Mouse (Mus musculus) MEL (cell line): ENCODE data around the gene Slc29a1. TPM values are rescaled to one million over a fixed set of nuclear protein-coding genes. Genes with fewer than 3 reads are reported as not detected.

Experiments
- DNase-seq: peaks from one replicate; pipeline ENCODE4 v3.0.0; 2011; ENCODE audit warnings: low read depth, low spot score
- H3K27ac ChIP-seq: 2 replicates; pipeline ENCODE4 v1.5.1; 2012; ENCODE audit warnings: low read depth, mild to moderate bottlenecking, control low read depth, low read length, moderate library complexity; ENCODE audit not compliant: control insufficient read depth
- H3K27me3 ChIP-seq, 2 experiments: fragments of 150-350 bp in 1 of 2; sonication (generic) in 1 of 2; 2 replicates each; pipeline ENCODE4 v1.6.1; 2012; ENCODE audit warnings: low read length in 2 of 2, mild to moderate bottlenecking in 2 of 2, improper control_type of control experiment in 1 of 2, moderate library complexity in 1 of 2; ENCODE audit not compliant: insufficient read depth in 2 of 2, control insufficient read depth in 1 of 2
- H3K36me3 ChIP-seq, 2 experiments: 2 replicates each; pipeline ENCODE4 v1.6.1; 2012 to 2014; ENCODE audit warnings: low read length in 2 of 2, improper control_type of control experiment in 1 of 2, inconsistent platforms in 1 of 2, mild to moderate bottlenecking in 1 of 2; ENCODE audit not compliant: insufficient read depth in 2 of 2, control insufficient read depth in 1 of 2
- H3K4me1 ChIP-seq, 2 experiments: fragments of 150-350 bp in 1 of 2; sonication (generic) in 1 of 2; 2 replicates each; pipeline ENCODE4 v1.6.1; 2012; ENCODE audit warnings: low read length in 2 of 2, improper control_type of control experiment in 1 of 2, mild to moderate bottlenecking in 1 of 2; ENCODE audit not compliant: insufficient read depth in 2 of 2, control insufficient read depth in 1 of 2
- H3K4me3 ChIP-seq, 2 experiments: fragments of 150-350 bp in 1 of 2; sonication (generic) in 1 of 2; 2 replicates each; pipeline ENCODE4 v1.5.1; 2012; ENCODE audit warnings: low read depth in 2 of 2, low read length in 2 of 2, mild to moderate bottlenecking in 2 of 2, moderate library complexity in 2 of 2, control low read depth in 1 of 2, improper control_type of control experiment in 1 of 2; ENCODE audit not compliant: control insufficient read depth in 1 of 2, insufficient read depth in 1 of 2
- H3K79me2 ChIP-seq: 2 replicates; pipeline ENCODE4 v1.6.1; 2012; ENCODE audit warnings: mild to moderate bottlenecking, low read length, moderate library complexity; ENCODE audit not compliant: control insufficient read depth, poor library complexity, insufficient read depth
- H3K9ac ChIP-seq: 2 replicates; pipeline ENCODE4 v1.6.1; 2012; ENCODE audit warnings: low read depth, mild to moderate bottlenecking, control low read depth, low read length, moderate library complexity; ENCODE audit not compliant: control insufficient read depth, poor library complexity, severe bottlenecking
- H3K9me3 ChIP-seq: fragments of 150-350 bp; sonication (generic); replicated peaks from 2 replicates; pipeline ENCODE4 v1.6.1; 2012; ENCODE audit warnings: mild to moderate bottlenecking, low read length, improper control_type of control experiment, moderate library complexity; ENCODE audit not compliant: insufficient read depth
- BHLHE40 ChIP-seq: IDR thresholded peaks from 2 replicates; pipeline ENCODE4 v1.6.1; 2012; ENCODE audit warnings: low read depth, mild to moderate bottlenecking, inconsistent platforms, low read length, improper control_type of control experiment, borderline replicate concordance
- CTCF ChIP-seq, 3 experiments: IDR thresholded peaks in 2 of 3; conservative IDR thresholded peaks in 1 of 3; 2 replicates each; pipeline ENCODE4 v1.5.1; 2011 to 2012; ENCODE audit warnings: low read length in 3 of 3, low read depth in 2 of 3, mild to moderate bottlenecking in 2 of 3, improper control_type of control experiment in 1 of 3, inconsistent platforms in 1 of 3, mixed read lengths in 1 of 3, moderate library complexity in 1 of 3; ENCODE audit not compliant: control insufficient read depth in 1 of 3, insufficient read depth in 1 of 3, poor library complexity in 1 of 3, severe bottlenecking in 1 of 3
- E2F4 ChIP-seq: IDR thresholded peaks from 2 replicates; pipeline ENCODE4 v1.6.1; 2011; ENCODE audit warnings: low read depth, low read length, improper control_type of control experiment, borderline replicate concordance
- MAX ChIP-seq: IDR thresholded peaks from 2 replicates; pipeline ENCODE4 v1.6.1; 2011; ENCODE audit warnings: low read length, improper control_type of control experiment
- MAZ ChIP-seq: IDR thresholded peaks from 2 replicates; pipeline ENCODE4 v1.6.1; 2012; ENCODE audit warnings: low read depth, mild to moderate bottlenecking, inconsistent platforms, low read length, improper control_type of control experiment
- MXI1 ChIP-seq: IDR thresholded peaks from 2 replicates; pipeline ENCODE4 v1.6.1; 2011; ENCODE audit warnings: mild to moderate bottlenecking, low read depth, low read length, improper control_type of control experiment
- MYB ChIP-seq: IDR thresholded peaks from 2 replicates; pipeline ENCODE4 v1.6.1; 2011; ENCODE audit warnings: mild to moderate bottlenecking, low read depth, low read length, improper control_type of control experiment
- NRF1 ChIP-seq: IDR thresholded peaks from 2 replicates; pipeline ENCODE4 v1.6.1; 2014; ENCODE audit warnings: low read depth, mild to moderate bottlenecking, inconsistent platforms, low read length, improper control_type of control experiment, moderate library complexity; ENCODE audit not compliant: poor library complexity, insufficient read depth, severe bottlenecking
- POLR2A ChIP-seq, 2 experiments: IDR thresholded peaks; 2 replicates each; pipeline ENCODE4 v1.6.1; 2011 to 2012; ENCODE audit warnings: low read length in 2 of 2, mild to moderate bottlenecking in 2 of 2, control low read depth in 1 of 2, improper control_type of control experiment in 1 of 2, low read depth in 1 of 2, moderate library complexity in 1 of 2; ENCODE audit not compliant: control insufficient read depth in 1 of 2, insufficient read depth in 1 of 2, poor library complexity in 1 of 2
- POLR2AphosphoS5 ChIP-seq: IDR thresholded peaks from 2 replicates; pipeline ENCODE4 v1.6.1; 2012; ENCODE audit warnings: low read depth, borderline replicate concordance, mild to moderate bottlenecking, inconsistent platforms, low read length, moderate library complexity, mixed read lengths
- RAD21 ChIP-seq: IDR thresholded peaks from 2 replicates; pipeline ENCODE4 v1.6.1; 2011; ENCODE audit warnings: mild to moderate bottlenecking, low read depth, low read length, improper control_type of control experiment
- RCOR1 ChIP-seq: IDR thresholded peaks from 2 replicates; pipeline ENCODE4 v1.6.1; 2012; ENCODE audit warnings: low read depth, mild to moderate bottlenecking, inconsistent platforms, low read length, improper control_type of control experiment
- TAL1 ChIP-seq: IDR thresholded peaks from 2 replicates; pipeline ENCODE4 v1.6.1; 2012; ENCODE audit warnings: mild to moderate bottlenecking, inconsistent platforms, low read length, moderate library complexity, mixed read lengths
- TBP ChIP-seq: IDR thresholded peaks from 2 replicates; pipeline ENCODE4 v1.8.0; 2011; ENCODE audit warnings: low read depth, low read length, improper control_type of control experiment
- TCF12 ChIP-seq: IDR thresholded peaks from 2 replicates; pipeline ENCODE4 v1.6.1; 2014; ENCODE audit warnings: low read depth, mild to moderate bottlenecking, inconsistent platforms, low read length, improper control_type of control experiment, moderate library complexity
- UBTF ChIP-seq: IDR thresholded peaks from 2 replicates; pipeline ENCODE4 v1.6.1; 2012; ENCODE audit warnings: low read depth, mild to moderate bottlenecking, inconsistent platforms, low read length, improper control_type of control experiment, moderate library complexity, borderline replicate concordance; ENCODE audit not compliant: insufficient read depth
- USF1 ChIP-seq: IDR thresholded peaks from 2 replicates; pipeline ENCODE4 v1.6.1; 2014; ENCODE audit warnings: low read depth, mild to moderate bottlenecking, inconsistent platforms, low read length, improper control_type of control experiment, moderate library complexity
- USF2 ChIP-seq, 2 experiments: IDR thresholded peaks; 2 replicates each; pipeline ENCODE4 v1.6.1; 2011 to 2012; ENCODE audit warnings: improper control_type of control experiment in 2 of 2, low read length in 2 of 2, borderline replicate concordance in 1 of 2, inconsistent platforms in 1 of 2, low read depth in 1 of 2, mild to moderate bottlenecking in 1 of 2; ENCODE audit not compliant: insufficient read depth in 1 of 2
- ZC3H11A ChIP-seq: IDR thresholded peaks from 2 replicates; pipeline ENCODE4 v1.6.1; 2012; ENCODE audit warnings: low read depth, mild to moderate bottlenecking, inconsistent platforms, low read length, improper control_type of control experiment
- ZMIZ1 ChIP-seq: IDR thresholded peaks from 2 replicates; pipeline ENCODE4 v1.6.1; 2012; ENCODE audit warnings: low read depth, mild to moderate bottlenecking, inconsistent platforms, low read length, improper control_type of control experiment, moderate library complexity
- ZNF384 ChIP-seq: IDR thresholded peaks from 2 replicates; pipeline ENCODE4 v1.6.1; 2012; ENCODE audit warnings: low read depth, mild to moderate bottlenecking, inconsistent platforms, low read length, improper control_type of control experiment
- polyA plus RNA-seq, 2 experiments: library from polyadenylated mRNA; stranded (reverse) in 1 of 2; unstranded in 1 of 2; fragments of >175 nt in 1 of 2; fragments of >200 nt in 1 of 2; gene quantifications; 2 replicates each; pipeline versions ENCODE4 v1.2.1 to v1.2.4; 2012; ENCODE audit warnings: low replicate concordance in 2 of 2, low read depth in 1 of 2; ENCODE audit not compliant: insufficient read length in 2 of 2, insufficient read depth in 1 of 2, missing spikeins in 1 of 2
- total RNA-seq: library from RNA; depleted of rRNA; stranded (reverse); fragments of 300-350 nt; gene quantifications from 2 replicates; pipeline ENCODE4 v1.2.3, GENCODE M21; 2012

Gene Slc29a1
- total and polyA plus RNA-seq, 3 experiments = 238 to 341 TPM; not detected in 1

- Histone ChIP-seq H3K79me2 (peaks cover 30% of the 10 kb centered on the region), H3K9me3 (no peaks in the 10 kb centered on the region), H3K4me3 (no peak overlapping the region), H3K4me1 (peaks cover 6 to 29% of the 10 kb centered on the region in 2 experiments), H3K27me3 (no peaks in the 10 kb centered on the region), H3K27ac (no peak overlapping the region), H3K9ac (no peak overlapping the region; the same call in 1 of the 2 replicates), H3K36me3 (peaks cover 13 to 26% of the 10 kb centered on the region in 2 experiments)
- DNase-seq = no peak
- TF ChIP-seq RAD21 (no peak), ZNF384 (no peak), POLR2AphosphoS5 (no peak), TBP (no peak), MYB (no peak), TCF12 (no peak), MAX (no peak), USF2 (IDR thresholded peaks at IDR 0.05; ENCODE audit: borderline replicate concordance in 1 of 2, insufficient read depth in 1 of 2, low read depth in 1 of 2, low read length in 2 of 2) (no peak), BHLHE40 (no peak), UBTF (no peak), TAL1 (no peak), RCOR1 (no peak), MAZ (no peak), E2F4 (no peak), ZC3H11A (no peak), CTCF (IDR thresholded peaks at IDR 0.05 in 2 of 3, conservative IDR thresholded peaks at IDR 0.05 in 1 of 3; ENCODE audit: control insufficient read depth in 1 of 3, insufficient read depth in 1 of 3, low read depth in 2 of 3, low read length in 3 of 3, poor library complexity in 1 of 3, severe bottlenecking in 1 of 3) (no peak)
Measured at GRCm38 (mm10) chr17:45575123-45575897, 24.1 kb downstream of the Slc29a1 start.

GRCm38 (mm10) chr17:45574129-45574761 is 25.2 kb downstream of the Slc29a1 start:
- Histone ChIP-seq H3K79me2 (peaks cover 36% of the 10 kb centered on the region), H3K27ac (peak overlapping the region; percentile 80), H3K36me3 (peaks cover 19 to 30% of the 10 kb centered on the region in 2 experiments), H3K9me3 (no peaks in the 10 kb centered on the region), H3K9ac (peak overlapping the region; percentile 94), H3K27me3 (no peaks in the 10 kb centered on the region), H3K4me1 (peaks cover 6 to 35% of the 10 kb centered on the region in 2 experiments), H3K4me3 (peak overlapping the region; percentile 65 to 96)
- peak; percentile 82 for DNase-seq
- TF ChIP-seq MXI1 (no peak), MAZ (no peak), ZMIZ1 (no peak), NRF1 (no peak), UBTF (no peak), CTCF (IDR thresholded peaks at IDR 0.05 in 2 of 3, conservative IDR thresholded peaks at IDR 0.05 in 1 of 3; ENCODE audit: control insufficient read depth in 1 of 3, insufficient read depth in 1 of 3, low read depth in 2 of 3, low read length in 3 of 3, poor library complexity in 1 of 3, severe bottlenecking in 1 of 3) (no peak), USF1 (no peak), POLR2A (IDR thresholded peaks at IDR 0.05; ENCODE audit: control insufficient read depth in 1 of 2, insufficient read depth in 1 of 2, low read depth in 1 of 2, low read length in 2 of 2, poor library complexity in 1 of 2) (peak in 1 of 2 experiments; percentile 2; a peak in 1 of 4 replicates), MAX (no peak; the same call in 1 of the 2 replicates)
